Mouse (Mus musculus): Measurements from ENCODE around the gene Shkbp1. TPM values are rescaled to one million over a fixed set of nuclear protein-coding genes. Genes with fewer than 3 reads are reported as not detected.

The Shkbp1 gene
- total RNA-seq, 1 experiment = 28.8 TPM

DNA sequence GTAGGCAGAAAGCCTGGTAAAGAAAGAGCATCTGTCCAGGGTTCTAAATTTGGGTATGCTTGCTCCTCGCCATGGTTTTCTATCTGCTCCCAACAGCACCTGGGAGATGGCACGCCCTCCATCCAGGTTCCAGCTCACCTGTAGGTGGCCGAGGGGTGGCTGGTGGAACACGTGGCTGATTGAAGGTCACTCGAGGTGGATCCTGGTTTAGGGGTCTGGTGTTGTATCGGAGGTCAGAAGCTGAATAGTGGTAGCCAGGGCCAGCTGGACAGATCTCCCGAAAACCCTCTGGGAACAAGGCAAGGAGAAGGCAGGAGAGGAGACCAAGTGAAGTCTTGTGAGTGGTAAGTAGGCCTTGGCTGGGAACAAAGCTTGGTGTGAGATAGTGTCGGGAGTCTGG is 28.3 kb downstream of the Shkbp1 start:
- Histone ChIP-seq H3K9ac (ENCODE audit: insufficient read depth, low read depth, low read length, poor library complexity, severe bottlenecking) (peak overlapping the region; percentile 3; the same call in 1 of the 2 replicates), H3K9me3 (ENCODE audit: control insufficient read depth, insufficient read depth, low read depth, low read length) (no peaks in the 10 kb centered on the region), H3K4me1 (ENCODE audit: control insufficient read depth in 2 of 2, insufficient read depth in 2 of 2, low read length in 2 of 2, poor library complexity in 1 of 2) (peaks cover 19 to 30% of the 10 kb centered on the region in 2 experiments; a peak in 3 of 4 replicates), H3K4me3 (ENCODE audit: insufficient read depth in 1 of 2, low read depth in 1 of 2, low read length in 2 of 2, poor library complexity in 1 of 2, severe bottlenecking in 1 of 2) (peak overlapping the region in 1 of 2 experiments; percentile 52; a peak in 2 of 4 replicates), H3K27ac (ENCODE audit: insufficient read depth, low read depth, low read length, poor library complexity, severe bottlenecking) (no peak overlapping the region), H3K36me3 (ENCODE audit: control insufficient read depth, insufficient read depth, low read length, poor library complexity, severe bottlenecking) (peaks cover 23% of the 10 kb centered on the region)
- no peak for TF ChIP-seq MAFK (IDR thresholded peaks at IDR 0.05; ENCODE audit: insufficient read depth, low read depth, low read length)
- TF ChIP-seq CHD2 (IDR thresholded peaks at IDR 0.05; ENCODE audit: low read depth, low read length) = no peak
- no peak for TF ChIP-seq ZNF384 (IDR thresholded peaks at IDR 0.05; ENCODE audit: low read depth, low read length)
- no peak for TF ChIP-seq HCFC1 (IDR thresholded peaks at IDR 0.05; ENCODE audit: borderline replicate concordance, insufficient read depth, low read length)
- TF ChIP-seq ZC3H11A (IDR thresholded peaks at IDR 0.05; ENCODE audit: borderline replicate concordance, low read depth, low read length) = no peak
- in situ Hi-C loops (cut with MboI; ENCODE audit: low sequenced_read_pairs in 2 of 2, unreplicated experiment in 2 of 2) = no loop called here
- no peak for DNase-seq (ENCODE audit: low read depth, low spot score)

DNA sequence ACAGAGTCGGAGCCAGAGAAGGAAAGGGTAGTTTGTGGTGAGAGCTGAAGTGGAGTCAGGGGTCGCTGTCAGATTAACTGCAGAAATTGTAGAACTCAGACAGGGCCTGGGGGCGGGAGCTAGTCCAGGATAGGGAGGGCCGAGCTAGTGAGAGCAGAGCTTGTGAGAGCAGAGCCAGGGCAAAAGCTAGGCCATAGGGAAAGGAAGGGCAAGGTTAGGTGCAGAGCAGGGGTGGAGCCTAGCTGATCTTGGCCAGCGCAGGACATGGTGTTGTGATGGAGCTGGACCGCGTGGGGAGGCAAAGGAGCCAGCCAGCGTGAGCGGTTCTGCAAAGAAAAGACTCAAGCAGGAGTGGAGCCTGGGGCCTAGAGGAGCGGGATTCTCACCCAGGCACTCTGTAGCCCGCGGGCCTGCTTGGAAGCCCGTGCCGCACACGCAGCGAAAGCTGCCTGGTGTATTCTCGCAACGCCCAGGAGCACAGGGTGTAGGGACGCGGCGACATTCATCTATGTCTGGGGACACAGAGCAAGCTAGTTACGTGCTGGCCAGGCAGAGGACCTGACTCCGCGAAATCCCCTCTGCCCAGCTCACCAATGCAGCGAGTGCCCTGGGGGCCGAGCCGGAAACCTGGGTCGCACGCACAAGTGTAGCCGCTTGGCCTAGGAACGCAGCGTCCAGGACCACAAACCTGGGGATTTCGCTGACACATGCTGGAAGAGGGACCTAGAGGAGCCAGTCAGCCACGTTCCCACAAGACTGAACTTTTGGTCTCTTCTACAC is 29.5 kb downstream of the Shkbp1 start:
- Histone ChIP-seq H3K4me1 (ENCODE audit: control insufficient read depth in 2 of 2, insufficient read depth in 2 of 2, low read length in 2 of 2, poor library complexity in 1 of 2) (peaks cover 16 to 34% of the 10 kb centered on the region in 2 experiments), H3K36me3 (ENCODE audit: control insufficient read depth, insufficient read depth, low read length, poor library complexity, severe bottlenecking) (peaks cover 26% of the 10 kb centered on the region), H3K27ac (ENCODE audit: insufficient read depth, low read depth, low read length, poor library complexity, severe bottlenecking) (no peak overlapping the region; the same call in 1 of the 2 replicates), H3K9me3 (ENCODE audit: control insufficient read depth, insufficient read depth, low read depth, low read length) (no peaks in the 10 kb centered on the region), H3K4me3 (ENCODE audit: insufficient read depth in 1 of 2, low read depth in 1 of 2, low read length in 2 of 2, poor library complexity in 1 of 2, severe bottlenecking in 1 of 2) (peak overlapping the region; percentile 58 to 65), H3K9ac (ENCODE audit: insufficient read depth, low read depth, low read length, poor library complexity, severe bottlenecking) (peak overlapping the region; percentile 9; the same call in 1 of the 2 replicates)
- TF ChIP-seq MAFK (IDR thresholded peaks at IDR 0.05; ENCODE audit: insufficient read depth, low read depth, low read length) = no peak
- TF ChIP-seq CHD2 (IDR thresholded peaks at IDR 0.05; ENCODE audit: low read depth, low read length) = no peak
- TF ChIP-seq HCFC1 (IDR thresholded peaks at IDR 0.05; ENCODE audit: borderline replicate concordance, insufficient read depth, low read length) = 0 out of 2 replicates have a peak, but pooled peaks have one; percentile 12
- in situ Hi-C loops (cut with MboI; ENCODE audit: low sequenced_read_pairs in 2 of 2, unreplicated experiment in 2 of 2) = no loop called here
- DNase-seq (ENCODE audit: low read depth, low spot score) = no peak

- TF ChIP-seq ZNF384 (IDR thresholded peaks at IDR 0.05; ENCODE audit: low read depth, low read length) (no peak), MAFK (IDR thresholded peaks at IDR 0.05; ENCODE audit: insufficient read depth, low read depth, low read length) (no peak)
- no peak for DNase-seq (ENCODE audit: low read depth, low spot score)
- H3K4me1 ChIP-seq (ENCODE audit: control insufficient read depth in 2 of 2, insufficient read depth in 2 of 2, low read length in 2 of 2, poor library complexity in 1 of 2) = peaks cover 16 to 34% of the 10 kb centered on the region in 2 experiments
- peak overlapping the region; percentile 58 to 65 for H3K4me3 ChIP-seq (ENCODE audit: insufficient read depth in 1 of 2, low read depth in 1 of 2, low read length in 2 of 2, poor library complexity in 1 of 2, severe bottlenecking in 1 of 2)
- no peak overlapping the region; the same call in 1 of the 2 replicates for H3K27ac ChIP-seq (ENCODE audit: insufficient read depth, low read depth, low read length, poor library complexity, severe bottlenecking)
- in situ Hi-C loops (cut with MboI; ENCODE audit: low sequenced_read_pairs in 2 of 2, unreplicated experiment in 2 of 2) = no loop called here
- H3K9me3 ChIP-seq (ENCODE audit: control insufficient read depth, insufficient read depth, low read depth, low read length) = no peaks in the 10 kb centered on the region
- H3K9ac ChIP-seq (ENCODE audit: insufficient read depth, low read depth, low read length, poor library complexity, severe bottlenecking) = peak overlapping the region; percentile 29
- peaks cover 29% of the 10 kb centered on the region for H3K36me3 ChIP-seq (ENCODE audit: control insufficient read depth, insufficient read depth, low read length, poor library complexity, severe bottlenecking)
Measured at GRCm38 (mm10) chr7:27325697-27326096, 30.1 kb downstream of the Shkbp1 start.

GRCm38 (mm10) chr7:27324928-27325327 is 30.9 kb downstream of the Shkbp1 start:
- Histone ChIP-seq H3K9ac (ENCODE audit: insufficient read depth, low read depth, low read length, poor library complexity, severe bottlenecking) (peak overlapping the region; percentile 23; the same call in 1 of the 2 replicates), H3K9me3 (ENCODE audit: control insufficient read depth, insufficient read depth, low read depth, low read length) (no peaks in the 10 kb centered on the region), H3K4me3 (ENCODE audit: insufficient read depth in 1 of 2, low read depth in 1 of 2, low read length in 2 of 2, poor library complexity in 1 of 2, severe bottlenecking in 1 of 2) (peak overlapping the region; percentile 58 to 65; a peak in 3 of 4 replicates), H3K4me1 (ENCODE audit: control insufficient read depth in 2 of 2, insufficient read depth in 2 of 2, low read length in 2 of 2, poor library complexity in 1 of 2) (peaks cover 13 to 34% of the 10 kb centered on the region in 2 experiments), H3K36me3 (ENCODE audit: control insufficient read depth, insufficient read depth, low read length, poor library complexity, severe bottlenecking) (peaks cover 30% of the 10 kb centered on the region), H3K27ac (ENCODE audit: insufficient read depth, low read depth, low read length, poor library complexity, severe bottlenecking) (no peak overlapping the region)
- TF ChIP-seq ZC3H11A (IDR thresholded peaks at IDR 0.05; ENCODE audit: borderline replicate concordance, low read depth, low read length) (no peak), MAFK (IDR thresholded peaks at IDR 0.05; ENCODE audit: insufficient read depth, low read depth, low read length) (no peak), HCFC1 (IDR thresholded peaks at IDR 0.05; ENCODE audit: borderline replicate concordance, insufficient read depth, low read length) (no peak), ZNF384 (IDR thresholded peaks at IDR 0.05; ENCODE audit: low read depth, low read length) (no peak), CHD2 (IDR thresholded peaks at IDR 0.05; ENCODE audit: low read depth, low read length) (no peak)
- in situ Hi-C loops (cut with MboI; ENCODE audit: low sequenced_read_pairs in 2 of 2, unreplicated experiment in 2 of 2) = no loop called here
- DNase-seq (ENCODE audit: low read depth, low spot score) = no peak

Measured in ES-E14 (cell line).